Mouse (Mus musculus) limb, embryonic 10.5 days (tissue): ENCODE measurements around the gene Mrgprh. TPM values are rescaled to one million over a fixed set of nuclear protein-coding genes. Genes with fewer than 3 reads are reported as not detected.

Experiments
- microRNA-seq: library from miRNA; unstranded; fragments of <30 nt; microRNA quantifications from one replicate; pipeline ENCODE4, GENCODE M21; 2017
- polyA plus RNA-seq: library from polyadenylated mRNA; unstranded; fragments of >200 nt; fragmentation: Nextera tagmentation; extraction: Ambion mirVana; gene quantifications from 2 replicates; pipeline ENCODE4 v1.2.1, GENCODE M21; 2016

Mrgprh gene
- polyA plus RNA-seq, 1 experiment from 2014 or later, result 0.09 TPM

Small RNAs within 50 kb of the gene (microRNA-seq; reads per million reads assigned to microRNA genes)
- not detected for gene Gm24085

Other genes starting within 250 kb of the Mrgprh start
- gene Slc22a1, start 200.2 kb upstream of the Mrgprh start, polyA plus RNA-seq, result not detected in 2 replicates
- gene Igf2r, start 106.4 kb upstream of the Mrgprh start, polyA plus RNA-seq, result 30.3 and 35.6 TPM in 2 replicates
- 0.73 and 0.93 TPM in 2 replicates for gene Mas1, start 7.9 kb upstream of the Mrgprh start, polyA plus RNA-seq
- gene Pnldc1, start 34.2 kb downstream of the Mrgprh start, polyA plus RNA-seq, result 2.0 and 2.3 TPM in 2 replicates
- gene Tcp1, start 39.7 kb downstream of the Mrgprh start, polyA plus RNA-seq, result 538 and 581 TPM in 2 replicates
- 200 and 227 TPM in 2 replicates for gene Mrpl18, start 40.3 kb downstream of the Mrgprh start, polyA plus RNA-seq
- gene Acat3, start 64.6 kb downstream of the Mrgprh start, polyA plus RNA-seq, result 0.98 and 1.3 TPM in 2 replicates
- 343 and 357 TPM in 2 replicates for gene Acat2, start 84.7 kb downstream of the Mrgprh start, polyA plus RNA-seq
- gene Wtap, start 118.1 kb downstream of the Mrgprh start, polyA plus RNA-seq, result 123 and 140 TPM in 2 replicates
- 94.4 and 105 TPM in 2 replicates for gene Sod2, start 130.8 kb downstream of the Mrgprh start, polyA plus RNA-seq
- not detected in 2 replicates for gene Gpr31b, start 176.3 kb downstream of the Mrgprh start, polyA plus RNA-seq
- not detected in 2 replicates for gene Tcp10b, start 185.1 kb downstream of the Mrgprh start, polyA plus RNA-seq